Mouse (Mus musculus) forebrain, embryonic 10.5 days (tissue): Measurements from ENCODE around the gene Gm10447. TPM values are rescaled to one million over a fixed set of nuclear protein-coding genes. Genes with fewer than 3 reads are reported as not detected.

Experiments used
- DNase-seq: peaks from one replicate; pipeline ENCODE4 v3.0.0-alpha.2; 2017; ENCODE audit warnings: low spot score; ENCODE audit errors: extremely low spot score
- H3K27ac ChIP-seq: fragments of 300-500 bp; sonication (generic); 2 replicates; pipeline ENCODE4 v1.5.1; 2016; ENCODE audit warnings: mild to moderate bottlenecking
- H3K27me3 ChIP-seq: fragments of 300-500 bp; sonication (generic); 2 replicates; pipeline ENCODE4 v1.6.1; 2016; ENCODE audit warnings: mild to moderate bottlenecking; ENCODE audit not compliant: poor library complexity, severe bottlenecking
- H3K36me3 ChIP-seq: fragments of 300-500 bp; sonication (generic); replicated peaks from 2 replicates; pipeline ENCODE4 v1.6.1; 2016; ENCODE audit warnings: mild to moderate bottlenecking, moderate library complexity
- H3K4me1 ChIP-seq: fragments of 300-500 bp; sonication (generic); 2 replicates; pipeline ENCODE4 v1.6.1; 2016
- H3K4me3 ChIP-seq: fragments of 300-500 bp; sonication (generic); 2 replicates; pipeline ENCODE4 v1.5.1; 2016; ENCODE audit warnings: mild to moderate bottlenecking, moderate library complexity
- H3K9me3 ChIP-seq: fragments of 300-500 bp; sonication (generic); 2 replicates; pipeline ENCODE4 v1.6.1; 2016; ENCODE audit warnings: mild to moderate bottlenecking, moderate library complexity
- WGBS: fragments of 180-500 bp; shearing (Covaris S2); methylation state at CpG from one replicate; pipeline ENCODE4 v1.1.7; 2016; 5-methylcytosine and 5-hydroxymethylcytosine counted together
- polyA plus RNA-seq: library from polyadenylated mRNA; unstranded; fragments of >200 nt; fragmentation: Nextera tagmentation; extraction: Ambion mirVana; gene quantifications from 2 replicates; pipeline ENCODE4 v1.2.1, GENCODE M21; 2016

Gm10447 gene
- polyA plus RNA-seq, 1 experiment from 2014 or later = not detected

DNA sequence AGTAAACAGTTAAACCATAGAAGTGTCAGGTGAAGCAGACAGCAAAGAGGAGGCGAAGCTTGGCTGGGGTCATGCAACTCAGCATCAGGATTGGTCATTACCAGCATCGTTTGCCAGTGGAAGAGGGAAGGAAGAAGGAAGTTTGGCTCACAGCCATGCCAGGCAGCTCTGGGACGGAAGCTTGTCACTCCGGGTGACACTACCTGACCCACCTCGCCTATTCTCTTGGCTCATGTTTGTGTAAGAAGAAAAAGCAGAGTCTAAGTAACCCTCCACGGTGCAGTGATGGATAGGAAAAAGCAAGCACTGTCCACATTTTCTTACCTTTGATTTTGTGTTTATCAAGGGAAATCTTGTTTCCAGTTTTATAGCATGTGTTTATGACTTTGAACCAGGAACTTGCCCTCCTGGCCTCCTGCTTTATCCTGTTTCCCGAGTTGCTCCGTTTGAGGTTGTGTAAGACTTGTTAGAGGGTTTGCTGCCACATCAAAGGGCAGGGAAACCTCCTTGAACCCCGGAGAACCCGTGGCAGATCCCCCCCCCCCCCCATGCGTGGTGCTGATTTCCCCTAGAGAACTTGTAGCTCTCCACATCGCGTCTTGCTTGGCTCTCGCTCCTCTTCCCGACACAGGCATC, 6.7 kb downstream of the Gm10447 start:
- H3K36me3 ChIP-seq = no peaks in the 10 kb centered on the region
- WGBS = 65% methylated on average over 15 of the region's 15 CpGs
- H3K9me3 ChIP-seq = no peaks in the 10 kb centered on the region

DNA sequence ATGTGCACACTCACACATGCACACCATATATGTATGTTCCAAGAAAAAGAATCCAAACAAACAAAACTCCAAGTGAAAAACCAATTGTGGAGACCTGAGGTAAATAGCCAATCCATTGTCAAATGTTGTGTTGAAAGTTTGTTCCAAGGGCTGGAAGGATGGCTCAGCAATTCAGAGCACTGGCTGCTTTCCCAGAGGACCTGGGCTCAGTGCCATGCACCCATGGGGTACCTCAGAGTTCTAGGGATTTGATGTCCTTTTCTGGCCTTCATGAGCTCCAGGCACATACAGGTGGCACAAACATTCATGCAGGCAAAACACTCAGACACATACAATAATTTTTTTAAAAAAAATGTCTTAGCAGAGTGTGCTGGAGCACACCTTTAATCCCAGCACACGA, 8.4 kb downstream of the Gm10447 start:
- no peak overlapping the region for H3K27ac ChIP-seq
- no peaks in the 10 kb centered on the region for H3K27me3 ChIP-seq
- 84% methylated on average over 1 of the region's 1 CpGs for whole genome bisulfite sequencing
- no peak for DNase-seq
- H3K36me3 ChIP-seq = no peaks in the 10 kb centered on the region
- no peak overlapping the region for H3K4me3 ChIP-seq
- no peaks in the 10 kb centered on the region for H3K4me1 ChIP-seq
- H3K9me3 ChIP-seq = no peaks in the 10 kb centered on the region

More for the DNA sequence above, 6.7 kb downstream of the Gm10447 start:
- Histone ChIP-seq H3K4me1 (no peaks in the 10 kb centered on the region), H3K4me3 (no peak overlapping the region), H3K27me3 (peaks cover 5% of the 10 kb centered on the region), H3K27ac (no peak overlapping the region)
- no peak for DNase-seq

DNA sequence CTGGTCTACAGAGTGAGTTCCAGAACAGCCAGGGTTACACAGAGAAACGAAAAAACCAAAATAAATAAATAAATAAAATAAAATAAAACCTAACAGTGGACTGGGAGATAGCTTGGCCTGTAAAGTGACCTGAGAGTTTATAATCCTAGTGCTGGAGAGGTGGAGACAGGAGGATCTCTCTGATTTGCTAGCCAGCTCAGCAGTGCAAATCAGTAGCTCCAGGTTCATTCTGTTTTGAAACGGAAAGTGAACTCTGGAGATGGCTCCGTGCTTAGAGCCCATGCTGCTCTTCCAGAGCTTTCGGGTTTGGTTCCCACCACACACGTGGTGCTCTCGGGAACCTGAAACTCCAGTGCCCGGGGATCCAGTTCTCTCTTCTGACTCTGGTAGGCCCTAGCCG, 8.9 kb downstream of the Gm10447 start:
- DNase-seq = no peak
- Histone ChIP-seq H3K27me3 (no peaks in the 10 kb centered on the region), H3K4me1 (no peaks in the 10 kb centered on the region), H3K27ac (no peak overlapping the region), H3K36me3 (no peaks in the 10 kb centered on the region), H3K9me3 (no peaks in the 10 kb centered on the region), H3K4me3 (no peak overlapping the region)
- WGBS = 89% methylated on average over 8 of the region's 8 CpGs

DNA sequence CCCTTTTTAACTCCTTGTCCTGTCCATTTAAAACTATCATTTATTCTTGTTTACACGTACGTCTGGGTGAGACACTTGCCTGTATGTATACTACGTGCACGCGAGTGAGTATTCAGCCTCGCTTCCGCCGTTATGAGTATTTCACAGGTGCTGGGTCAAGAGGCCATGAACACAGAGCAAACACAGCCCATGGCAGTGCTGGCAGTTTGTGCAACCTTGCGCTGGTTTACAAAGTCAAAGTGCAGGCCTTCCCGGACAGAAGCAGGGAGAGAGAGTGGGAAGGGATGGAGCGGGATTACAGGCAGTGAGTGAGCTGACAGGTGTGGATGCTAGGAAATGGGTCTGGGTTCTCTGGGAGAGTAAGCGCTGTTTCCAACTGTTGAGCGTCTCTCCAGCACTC, 10.7 kb downstream of the Gm10447 start:
- DNase-seq = no peak
- Histone ChIP-seq H3K9me3 (no peaks in the 10 kb centered on the region), H3K4me1 (no peaks in the 10 kb centered on the region), H3K27ac (no peak overlapping the region), H3K4me3 (no peak overlapping the region), H3K27me3 (no peaks in the 10 kb centered on the region), H3K36me3 (no peaks in the 10 kb centered on the region)
- 88% methylated on average over 13 of the region's 13 CpGs for WGBS

DNA sequence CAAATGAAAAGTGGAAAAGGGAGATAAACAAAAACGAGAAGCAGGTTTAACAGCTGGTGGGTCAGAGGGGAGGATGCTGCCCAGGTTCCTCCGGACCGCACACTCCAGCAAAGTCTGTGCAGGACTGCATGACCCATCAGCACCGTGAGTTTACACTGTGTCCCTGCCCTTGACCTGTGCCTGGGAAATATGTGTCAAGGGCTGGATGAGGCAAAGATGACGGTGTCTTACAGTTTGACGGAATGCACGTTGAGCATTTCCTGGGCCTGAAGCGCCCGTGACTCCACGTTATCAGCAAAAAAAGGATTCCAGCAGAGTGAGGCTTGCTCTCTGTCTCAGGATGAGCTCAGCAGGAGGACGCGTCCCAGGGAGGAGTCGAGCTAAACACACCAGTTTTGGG, 11.3 kb downstream of the Gm10447 start:
- Histone ChIP-seq H3K4me1 (no peaks in the 10 kb centered on the region), H3K27ac (no peak overlapping the region), H3K4me3 (no peak overlapping the region), H3K9me3 (no peaks in the 10 kb centered on the region), H3K36me3 (no peaks in the 10 kb centered on the region), H3K27me3 (no peaks in the 10 kb centered on the region)
- WGBS = 64% methylated on average over 13 of the region's 13 CpGs
- no peak for DNase-seq

DNA sequence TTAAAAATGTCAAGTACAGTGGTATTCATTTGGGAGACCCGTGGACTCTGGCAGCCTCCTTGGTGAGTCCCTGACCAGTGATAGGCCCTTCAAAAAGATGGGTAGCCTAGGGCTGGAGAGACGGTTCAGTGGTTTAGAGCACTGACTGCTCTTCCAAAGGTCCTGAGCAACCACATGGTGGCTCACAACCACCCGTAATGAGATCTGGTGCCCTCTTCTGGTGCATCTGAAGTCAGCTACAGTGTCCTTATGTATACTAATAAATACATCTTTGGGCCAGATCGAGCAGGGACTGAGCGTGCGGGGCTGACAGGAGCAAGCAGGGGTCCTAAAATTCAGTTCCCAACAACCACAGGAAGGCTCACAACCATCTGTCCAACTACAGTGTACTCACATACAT, 13.0 kb downstream of the Gm10447 start:
- Histone ChIP-seq H3K36me3 (no peaks in the 10 kb centered on the region), H3K27me3 (no peaks in the 10 kb centered on the region), H3K4me1 (no peaks in the 10 kb centered on the region), H3K27ac (no peak overlapping the region), H3K4me3 (no peak overlapping the region), H3K9me3 (no peaks in the 10 kb centered on the region)
- WGBS = 48% methylated on average over 6 of the region's 6 CpGs
- no peak for DNase-seq

DNA sequence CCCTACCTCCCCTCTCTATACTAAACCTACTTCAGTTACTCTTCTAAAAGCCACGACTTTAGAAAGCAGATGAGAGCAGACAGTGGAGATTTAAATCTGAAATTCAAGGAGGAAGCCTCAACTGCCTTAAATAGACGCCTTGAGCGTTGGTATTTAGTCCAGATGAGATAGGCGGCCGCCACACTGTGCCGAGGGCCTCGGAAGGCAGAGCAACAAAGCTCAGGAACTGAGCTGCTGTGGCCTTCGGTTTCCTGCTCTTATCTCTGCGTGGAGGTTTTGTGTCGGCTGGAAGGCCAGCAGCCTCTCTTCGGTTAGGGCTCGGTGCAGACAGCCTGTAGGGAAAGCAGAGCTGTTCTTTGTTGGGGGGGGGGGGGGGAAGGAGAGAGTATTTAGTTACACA, 15.0 kb downstream of the Gm10447 start:
- Histone ChIP-seq H3K27ac (no peak overlapping the region), H3K4me1 (no peaks in the 10 kb centered on the region), H3K4me3 (no peak overlapping the region), H3K27me3 (no peaks in the 10 kb centered on the region), H3K9me3 (no peaks in the 10 kb centered on the region), H3K36me3 (no peaks in the 10 kb centered on the region)
- WGBS = 63% methylated on average over 12 of the region's 12 CpGs
- DNase-seq = no peak

DNA sequence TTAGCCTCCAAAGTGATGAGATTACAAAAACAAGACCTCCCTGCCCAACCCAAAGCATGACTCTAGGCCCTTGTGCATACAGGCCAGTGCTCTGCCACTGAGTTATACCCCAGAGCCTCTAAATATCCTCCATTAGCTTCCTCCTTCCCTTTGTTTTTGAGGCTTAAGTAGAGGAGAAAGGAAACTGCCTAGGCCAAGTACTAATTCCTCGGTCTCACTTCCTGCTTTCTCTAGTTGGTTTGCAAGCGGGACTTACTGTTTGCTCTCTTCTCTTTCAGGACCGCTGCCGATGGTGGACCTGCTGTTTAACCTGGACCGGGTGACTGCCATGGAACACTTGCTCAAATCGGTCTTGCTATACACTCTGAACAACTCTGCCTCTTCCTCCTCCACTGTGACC, 20.6 kb downstream of the Gm10447 start:
- H3K4me3 ChIP-seq = no peak overlapping the region
- no peaks in the 10 kb centered on the region for H3K36me3 ChIP-seq
- H3K9me3 ChIP-seq = no peaks in the 10 kb centered on the region
- 95% methylated on average over 6 of the region's 6 CpGs for WGBS
- no peak overlapping the region for H3K27ac ChIP-seq
- peaks cover 5% of the 10 kb centered on the region for H3K4me1 ChIP-seq
- no peak for DNase-seq
- H3K27me3 ChIP-seq = no peaks in the 10 kb centered on the region

DNA sequence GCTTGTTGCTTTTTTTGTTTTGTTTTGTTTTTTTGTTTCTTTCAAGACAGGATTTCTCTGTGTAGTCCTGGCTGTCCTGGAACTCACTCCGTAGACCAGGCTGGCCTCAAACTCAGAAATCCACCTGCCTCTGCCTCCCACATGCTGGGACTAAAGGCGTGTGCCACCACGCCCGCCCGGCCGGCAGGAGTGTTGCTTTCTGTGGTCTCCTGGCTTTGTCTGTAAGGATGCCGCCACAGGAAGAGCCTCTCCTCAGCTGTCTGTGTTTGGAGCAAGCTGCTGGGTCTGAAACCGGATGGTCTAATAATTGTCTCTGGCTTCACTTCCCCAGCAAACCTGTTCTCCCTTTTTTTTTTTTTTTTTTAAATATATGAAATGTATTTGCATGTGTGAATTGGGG, 21.4 kb downstream of the Gm10447 start:
- Histone ChIP-seq H3K27me3 (no peaks in the 10 kb centered on the region), H3K27ac (no peak overlapping the region), H3K4me1 (peaks cover 8% of the 10 kb centered on the region), H3K36me3 (no peaks in the 10 kb centered on the region), H3K9me3 (no peaks in the 10 kb centered on the region), H3K4me3 (no peak overlapping the region)
- DNase-seq = no peak
- WGBS = 91% methylated on average over 8 of the region's 8 CpGs

DNA sequence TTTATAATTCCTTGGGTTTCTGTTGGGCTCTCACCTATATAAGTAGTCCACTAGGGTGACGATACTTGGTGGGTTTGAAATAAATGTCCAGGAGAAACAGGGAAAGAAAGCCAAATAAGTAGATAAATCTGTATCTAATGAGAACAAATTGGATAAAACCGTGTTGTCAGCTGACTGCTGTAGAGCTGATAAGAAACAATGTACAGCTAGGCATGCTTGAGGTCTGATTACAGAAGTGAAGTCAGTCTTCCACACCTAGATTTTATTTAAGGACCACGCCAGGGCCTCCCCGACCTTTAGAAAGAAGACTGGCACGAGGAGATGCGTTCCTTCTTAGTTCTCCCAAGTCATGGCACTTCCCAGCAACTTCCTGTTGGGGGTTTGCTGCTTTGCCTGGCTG, 23.9 kb downstream of the Gm10447 start:
- no peak for DNase-seq
- H3K36me3 ChIP-seq = peaks cover 13% of the 10 kb centered on the region
- peaks cover 20% of the 10 kb centered on the region for H3K4me1 ChIP-seq
- no peaks in the 10 kb centered on the region for H3K27me3 ChIP-seq
- no peak overlapping the region for H3K4me3 ChIP-seq
- H3K27ac ChIP-seq = no peak overlapping the region
- no peaks in the 10 kb centered on the region for H3K9me3 ChIP-seq
- WGBS = 65% methylated on average over 6 of the region's 6 CpGs

DNA sequence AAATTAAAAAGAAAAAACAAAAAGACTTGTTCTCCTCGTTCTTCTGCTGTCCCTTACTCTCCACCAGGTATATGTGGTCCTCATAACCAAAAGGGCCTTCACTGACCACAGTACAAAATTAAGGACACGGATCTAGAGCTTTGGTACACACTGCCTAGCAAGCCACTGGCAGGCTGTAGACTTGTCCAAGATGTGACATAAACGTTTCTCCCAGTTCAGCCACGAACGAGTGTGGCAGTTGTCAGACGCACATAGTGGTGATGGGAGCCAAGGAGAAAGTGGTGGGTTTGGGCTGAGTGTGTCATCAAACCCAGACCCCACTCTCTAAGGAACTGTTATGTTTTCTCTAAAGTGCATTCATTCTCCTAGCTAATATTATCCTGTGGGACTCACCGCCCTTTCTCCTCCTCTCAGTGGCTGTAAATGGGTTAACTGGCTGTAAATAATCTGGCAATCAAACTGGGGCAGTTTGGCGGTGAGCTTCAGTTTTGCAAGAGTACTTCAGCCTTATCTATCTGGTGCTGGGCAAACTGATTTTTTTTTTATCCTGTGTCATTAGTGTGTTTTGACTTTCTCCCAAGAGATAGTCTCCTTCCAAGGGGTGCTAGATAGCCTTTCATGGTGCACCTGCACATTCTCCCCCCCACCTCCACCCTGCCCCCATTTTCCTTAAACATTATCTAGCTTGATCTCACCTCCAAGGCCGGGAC, 25.4 kb downstream of the Gm10447 start:
- no peak for DNase-seq
- Histone ChIP-seq H3K4me3 (peak overlapping the region; percentile 96), H3K27me3 (no peaks in the 10 kb centered on the region), H3K9me3 (no peaks in the 10 kb centered on the region), H3K4me1 (peaks cover 20% of the 10 kb centered on the region), H3K36me3 (peaks cover 26% of the 10 kb centered on the region), H3K27ac (peak overlapping the region; percentile 89)
- 25% methylated on average over 9 of the region's 9 CpGs for WGBS

DNA sequence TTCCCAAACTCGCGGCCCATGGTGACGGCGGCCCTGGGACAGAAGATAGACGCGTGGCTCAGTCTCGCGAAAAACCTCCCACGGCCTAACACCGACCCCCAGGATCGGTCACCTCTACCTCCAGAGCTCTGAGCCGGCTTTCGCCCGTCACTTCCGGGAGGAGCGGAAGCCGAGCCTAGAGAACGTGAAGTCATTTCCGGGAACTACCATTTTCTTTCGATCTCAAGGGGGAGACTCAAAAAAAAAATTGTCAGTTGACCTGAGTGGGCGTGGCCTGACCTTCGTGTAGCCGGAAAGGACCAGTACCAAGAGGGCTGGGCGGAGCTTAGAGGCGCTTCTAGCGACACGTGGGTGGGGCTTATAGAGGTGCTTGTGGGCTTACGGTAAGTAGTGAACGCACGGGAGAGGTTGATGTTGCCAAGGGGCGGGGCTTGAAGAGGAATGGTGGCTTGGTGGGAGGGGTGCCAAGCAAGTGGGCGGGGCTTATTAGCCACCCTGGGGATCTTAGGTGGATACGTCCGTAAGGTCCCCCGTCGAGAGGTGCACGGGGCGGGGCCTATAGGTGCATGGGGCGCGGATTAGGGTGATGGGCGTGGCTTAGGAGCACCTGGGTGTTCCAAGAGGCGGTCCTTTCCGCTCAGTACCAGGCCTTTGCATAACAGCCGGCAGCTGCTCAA, 26.1 kb downstream of the Gm10447 start, which contains the start of the genes Uqcrq and Gdf9:
Gene Uqcrq (minus strand): TSS at position 162 of the 677 bp plus-strand sequence.
Gene Gdf9 (plus strand): TSS at position 354 of the 677 bp plus-strand sequence.
- peak within 1 kb of the TSS; percentile 96 for H3K4me3 ChIP-seq
- peak within 1 kb of the TSS; percentile 89 for H3K27ac ChIP-seq
- peak; percentile 97 for DNase-seq
- peaks cover 20% of the 10 kb centered on the region for H3K4me1 ChIP-seq
- no peaks in the 10 kb centered on the region for H3K9me3 ChIP-seq
- no peaks in the 10 kb centered on the region for H3K27me3 ChIP-seq
- H3K36me3 ChIP-seq = peaks cover 26% of the 10 kb centered on the region
- under 1% methylated on average over 44 of the region's 44 CpGs for WGBS

DNA sequence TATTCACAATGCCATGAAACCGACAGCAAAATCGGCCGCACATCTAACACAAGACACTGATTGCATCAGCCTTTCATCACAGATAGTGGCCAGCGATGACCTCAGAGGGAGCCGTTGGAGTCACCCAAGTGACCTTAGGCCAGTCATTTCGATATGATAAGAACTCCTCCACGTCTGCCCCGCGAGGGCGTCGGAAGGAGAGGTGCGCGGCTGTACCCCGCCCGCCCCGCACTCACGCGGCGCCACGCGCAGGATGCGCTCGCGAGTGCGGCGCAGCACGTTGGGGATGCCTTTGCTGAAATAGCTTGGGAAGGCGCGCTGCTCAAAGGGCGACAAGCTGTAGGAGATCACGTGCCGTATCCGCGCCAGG, 26.6 kb downstream of the Gm10447 start:
- H3K36me3 ChIP-seq = peaks cover 26% of the 10 kb centered on the region
- H3K4me3 ChIP-seq = peak overlapping the region; percentile 96
- DNase-seq = peak; percentile 25
- no peaks in the 10 kb centered on the region for H3K27me3 ChIP-seq
- peaks cover 20% of the 10 kb centered on the region for H3K4me1 ChIP-seq
- peak overlapping the region; percentile 89 for H3K27ac ChIP-seq
- H3K9me3 ChIP-seq = no peaks in the 10 kb centered on the region
- under 1% methylated on average over 34 of the region's 34 CpGs for WGBS
